Mouse (Mus musculus) gastrocnemius, adult 18-20 months (tissue): ENCODE data around the gene Olfr971. TPM values are rescaled to one million over a fixed set of nuclear protein-coding genes. Genes with fewer than 3 reads are reported as not detected.
"Not testable (repeated sequence)": the region's sequence is repeated elsewhere in the genome, so short reads cannot be mapped to it uniquely, and the experiment has no call there.

ENCODE experiments used
- DNase-seq: peaks from one replicate; pipeline ENCODE4 v3.0.0; 2021; ENCODE audit warnings: low spot score
- long read RNA-seq, 2 experiments: library from polyadenylated mRNA; stranded (forward); transcript quantifications; one replicate each; pipeline ENCODE4 v2.0.0; 2021
- total RNA-seq, 2 experiments: library from RNA; stranded (reverse); gene quantifications; 2 replicates each; pipeline ENCODE4 v1.2.3; 2021

Gene Olfr971
- total RNA-seq, result not detected
- long read RNA-seq, experiment 1, result 0 reads
- long read RNA-seq, experiment 2, result 0 reads

DNA sequence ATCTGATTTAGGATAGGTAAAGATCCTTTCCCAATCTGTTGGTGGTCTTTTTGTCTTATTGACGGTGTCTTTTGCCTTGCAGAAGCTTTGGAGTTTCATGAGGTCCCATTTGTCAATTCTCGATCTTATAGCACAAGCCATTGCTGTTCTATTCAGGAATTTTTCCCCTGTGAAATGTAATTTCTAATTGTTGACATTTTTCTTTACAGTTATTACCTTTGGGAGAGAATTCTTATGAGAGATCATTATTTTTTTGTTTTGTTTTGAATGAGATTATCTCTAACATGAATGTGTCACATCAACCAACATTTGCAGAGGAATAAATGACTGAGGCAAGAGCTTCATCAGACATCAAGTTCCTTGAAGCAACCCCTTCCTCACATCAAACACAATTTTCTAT lies at the start of gene Olfr971:
Gene Olfr971, plus strand, starts transcription at position 301 of the 400 bp plus-strand sequence.
- not testable (repeated sequence) for DNase-seq

DNA sequence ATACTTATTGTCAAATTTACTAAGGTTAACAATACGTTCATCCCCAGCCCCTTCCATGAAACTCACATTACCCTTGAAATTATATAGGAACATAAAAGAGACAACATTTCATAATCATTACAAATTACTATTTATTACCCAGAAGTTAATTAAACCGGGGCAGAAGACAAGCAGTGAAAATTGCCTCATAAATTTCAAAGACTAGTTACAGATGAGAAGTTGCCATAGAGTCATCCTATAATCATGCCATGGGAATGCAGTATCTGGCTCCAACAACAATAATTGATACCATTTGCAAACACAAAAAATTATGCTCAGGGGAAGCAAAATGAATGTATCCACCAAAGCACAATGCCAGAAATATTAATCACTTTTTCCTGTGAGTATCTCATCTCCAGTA lies 46.1 kb upstream of the Olfr971 start, which contains the start of gene Olfr969:
Gene Olfr969, plus strand, starts transcription at position 388 of the 400 bp plus-strand sequence.
- DNase-seq, result no peak

DNA sequence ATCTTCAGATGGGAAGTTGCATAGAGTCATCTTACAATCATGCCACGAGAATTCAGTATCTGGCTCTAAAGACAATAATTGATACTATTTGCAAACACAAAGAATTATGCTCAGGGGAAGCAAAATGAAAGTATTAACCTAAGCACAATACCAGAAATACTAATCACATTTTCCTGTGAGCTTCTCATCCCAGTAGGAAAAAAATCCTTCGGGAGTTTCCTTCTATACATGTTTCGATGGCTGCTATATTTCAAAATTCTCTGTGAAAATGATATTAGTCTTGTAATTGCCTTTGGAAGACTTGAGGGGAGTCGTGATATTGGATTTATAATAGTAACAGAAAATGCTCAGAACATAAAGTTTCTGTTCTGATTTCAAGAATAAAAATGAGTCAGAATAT lies 28.1 kb upstream of the Olfr971 start, which contains the start of gene Olfr970:
Gene Olfr970, plus strand, starts transcription at position 301 of the 400 bp plus-strand sequence.
- DNase-seq, result no peak

DNA sequence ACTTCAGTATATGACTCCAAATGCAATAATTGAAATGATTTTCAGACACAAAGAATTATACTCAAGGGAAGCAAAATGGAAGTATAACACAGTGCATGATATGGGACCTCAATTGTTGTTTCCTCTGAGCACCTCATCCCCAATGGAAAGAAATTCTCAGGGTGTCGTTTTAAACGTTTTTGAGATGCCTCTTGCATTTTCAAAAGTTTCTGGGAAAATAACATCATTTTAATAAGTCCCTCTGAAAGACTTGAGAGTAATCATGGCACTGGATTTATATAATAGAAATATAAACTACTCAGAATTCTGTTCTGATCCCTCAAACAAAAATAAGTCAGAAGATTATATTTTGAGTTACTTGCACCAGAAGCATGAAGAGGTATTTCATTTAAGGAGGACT lies 29.4 kb downstream of the Olfr971 start, which contains the start of gene Olfr972:
Gene Olfr972, plus strand, starts transcription at position 301 of the 400 bp plus-strand sequence.
- DNase-seq, result no peak

DNA sequence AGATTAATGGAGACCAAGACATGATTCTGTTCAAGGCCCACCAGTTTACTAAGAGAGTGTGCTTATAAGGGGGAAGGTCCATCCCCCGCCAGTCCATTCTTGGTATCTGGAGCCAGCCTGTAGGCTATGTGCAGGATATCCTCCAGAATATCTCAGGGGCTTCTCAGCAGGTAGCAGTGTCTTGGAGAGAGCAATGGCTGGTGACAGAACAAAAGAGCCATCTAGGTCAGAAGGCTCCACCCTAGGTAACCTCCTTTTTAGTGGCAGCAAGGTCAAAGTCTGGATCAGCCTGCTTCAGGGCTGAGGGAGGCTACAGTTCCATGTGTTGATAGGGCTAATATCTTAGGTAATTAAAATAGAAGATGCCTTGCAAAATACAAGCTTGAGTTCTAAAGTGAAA lies 35.3 kb downstream of the Olfr971 start:
- DNase-seq, result not testable (repeated sequence)

DNA sequence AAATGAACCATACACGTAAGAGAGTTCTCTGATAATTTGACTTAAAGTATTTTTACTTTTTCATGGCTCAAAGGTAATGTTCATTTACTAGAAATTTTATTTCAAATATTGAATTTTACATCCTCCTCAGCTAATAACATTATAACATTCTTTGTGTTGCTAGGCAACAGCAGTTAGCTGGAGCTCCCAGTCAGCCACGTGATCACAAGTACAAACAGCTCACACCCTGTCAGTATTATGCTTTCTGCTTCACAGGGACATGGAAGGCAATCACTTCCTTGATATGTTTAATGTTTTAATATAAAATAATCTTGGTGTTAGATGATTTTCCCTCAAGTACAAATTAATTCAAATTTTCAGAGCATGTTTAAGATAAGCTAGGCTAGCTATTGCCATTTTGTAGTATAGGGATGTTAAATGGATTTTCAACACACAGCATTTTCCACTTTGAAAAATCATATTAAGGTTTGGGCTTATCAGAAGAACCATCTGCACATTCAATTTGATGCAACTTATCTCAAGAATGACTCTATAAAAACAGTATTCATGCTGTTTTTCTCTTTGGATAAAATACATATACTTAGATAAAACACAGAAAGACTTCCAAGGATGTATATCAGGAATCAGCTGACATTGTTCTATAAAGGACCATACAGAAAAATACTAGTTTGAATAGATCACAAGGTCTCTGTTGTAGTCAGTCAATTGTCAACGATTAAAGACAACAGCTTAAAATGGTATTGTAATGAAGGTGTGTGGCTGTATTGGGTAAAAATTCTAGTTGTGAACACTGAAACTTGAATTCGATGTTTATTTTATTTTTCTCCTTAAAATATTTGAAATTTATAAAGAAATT lies 41.1 kb downstream of the Olfr971 start:
- not testable (repeated sequence) for DNase-seq

Other genes starting within 250 kb of the Olfr971 start
- gene AW551984, start 232.5 kb upstream of the Olfr971 start, total RNA-seq, result under 1 TPM; 0.38 to 0.66 TPM
- not detected for gene Olfr148, start 226.2 kb upstream of the Olfr971 start, total RNA-seq
- gene Olfr960, start 215.5 kb upstream of the Olfr971 start, total RNA-seq, result not detected
- gene Olfr961, start 191.8 kb upstream of the Olfr971 start, total RNA-seq, result not detected
- gene Olfr963, start 169.7 kb upstream of the Olfr971 start, total RNA-seq, result not detected
- not detected for gene Olfr149, start 129.8 kb upstream of the Olfr971 start, total RNA-seq
- not detected for gene Olfr965, start 125.5 kb upstream of the Olfr971 start, total RNA-seq
- gene Olfr150, start 105.9 kb upstream of the Olfr971 start, total RNA-seq, result not detected
- not detected for gene Olfr967, start 90.6 kb upstream of the Olfr971 start, total RNA-seq
- not detected for gene Olfr968, start 53.6 kb upstream of the Olfr971 start, total RNA-seq
- gene Olfr969, start 45.9 kb upstream of the Olfr971 start, total RNA-seq, result not detected
- not detected for gene Olfr970, start 28.0 kb upstream of the Olfr971 start, total RNA-seq
- not detected for gene Olfr972, start 29.5 kb downstream of the Olfr971 start, total RNA-seq
- not detected for gene Olfr229, start 70.5 kb downstream of the Olfr971 start, total RNA-seq
- gene Olfr974, start 100.6 kb downstream of the Olfr971 start, total RNA-seq, result not detected
- gene Olfr975, start 115.2 kb downstream of the Olfr971 start, total RNA-seq, result not detected
- gene Olfr976, start 124.3 kb downstream of the Olfr971 start, total RNA-seq, result not detected
- gene Olfr978, start 155.2 kb downstream of the Olfr971 start, total RNA-seq, result not detected
- gene Olfr979, start 166.6 kb downstream of the Olfr971 start, total RNA-seq, result not detected
- gene Olfr980, start 172.7 kb downstream of the Olfr971 start, total RNA-seq, result not detected
- not detected for gene Olfr981, start 184.6 kb downstream of the Olfr971 start, total RNA-seq
- gene Olfr982, start 237.0 kb downstream of the Olfr971 start, total RNA-seq, result not detected